Mouse (Mus musculus) forebrain, embryonic 16.5 days (tissue): ENCODE results near the gene Vsig10l. TPM values are rescaled to one million over a fixed set of nuclear protein-coding genes. Genes with fewer than 3 reads are reported as not detected.
A peak's percentile ranks its signal among the peaks of the same experiment; 100 is the strongest.

Experiments used
- ATAC-seq: fragments of 200-750 bp; cut with Nextera tagmentation; 2 replicates; pipeline ENCODE4 v1.8.0; 2017; ENCODE audit warnings: mild to moderate bottlenecking, moderate library complexity
- H3K27ac ChIP-seq: fragments of 300-500 bp; sonication (generic); 2 replicates; pipeline ENCODE4 v1.5.1; 2014; ENCODE audit warnings: low read length, control low read depth
- H3K27me3 ChIP-seq: fragments of 300-500 bp; sonication (generic); replicated peaks from 2 replicates; pipeline ENCODE4 v1.6.1; 2014; ENCODE audit warnings: low read length; ENCODE audit not compliant: control insufficient read depth, insufficient read depth
- H3K36me3 ChIP-seq: fragments of 300-500 bp; sonication (generic); 2 replicates; pipeline ENCODE4 v1.6.1; 2014; ENCODE audit not compliant: control insufficient read depth, insufficient read depth
- H3K4me1 ChIP-seq: fragments of 300-500 bp; sonication (generic); replicated peaks from 2 replicates; pipeline ENCODE4 v1.6.1; 2014; ENCODE audit warnings: low read length; ENCODE audit not compliant: control insufficient read depth, insufficient read depth
- H3K4me2 ChIP-seq: fragments of 300-500 bp; sonication (generic); 2 replicates; pipeline ENCODE4 v1.6.1; 2014; ENCODE audit warnings: mild to moderate bottlenecking, low read length, control low read depth
- H3K4me3 ChIP-seq: fragments of 300-500 bp; sonication (generic); replicated peaks from 2 replicates; pipeline ENCODE4 v1.5.1; 2014; ENCODE audit warnings: mild to moderate bottlenecking, low read length, control low read depth
- H3K9ac ChIP-seq: fragments of 300-500 bp; sonication (generic); replicated peaks from 2 replicates; pipeline ENCODE4 v1.6.1; 2014; ENCODE audit warnings: low read depth, low read length, control low read depth
- H3K9me3 ChIP-seq: fragments of 300-500 bp; sonication (generic); 2 replicates; pipeline ENCODE4 v1.6.1; 2016; ENCODE audit warnings: low read length; ENCODE audit not compliant: control insufficient read depth
- whole genome bisulfite sequencing: fragments of 180-500 bp; shearing (Covaris S2); extraction: QIAGEN DNeasy Blood & Tissue Kit; methylation state at CpG from one replicate; pipeline ENCODE4 v1.1.7; 2014; 5-methylcytosine and 5-hydroxymethylcytosine counted together
- microRNA-seq: library from miRNA; unstranded; fragments of <30 nt; microRNA quantifications from one replicate; pipeline ENCODE4, GENCODE M21; 2017
- polyA plus RNA-seq: library from polyadenylated mRNA; unstranded; fragments of >200 nt; fragmentation: Nextera tagmentation; extraction: Ambion mirVana; gene quantifications from 2 replicates; pipeline ENCODE4 v1.2.1, GENCODE M21; 2015

The Vsig10l gene
- polyA plus RNA-seq, 1 experiment from 2014 or later = 7.3 TPM

- no peaks in the 10 kb centered on the region for H3K9me3 ChIP-seq
- 0 out of 2 replicates have a peak, but pooled peaks cover 3% of the 10 kb centered on the region for H3K27me3 ChIP-seq
- peak overlapping the region; percentile 34 for H3K4me2 ChIP-seq
- no peaks in the 10 kb centered on the region; the same call in 1 of the 2 replicates for H3K4me1 ChIP-seq
- no peak overlapping the region for H3K27ac ChIP-seq
- no peak overlapping the region for H3K4me3 ChIP-seq
- 8% methylated on average over 21 of the region's 21 CpGs for WGBS
- no peak overlapping the region for H3K9ac ChIP-seq
- no peaks in the 10 kb centered on the region for H3K36me3 ChIP-seq
- peak; percentile 69 for ATAC-seq
Observed at GRCm38 (mm10) chr7:43495343-43496021, 32.5 kb downstream of the Vsig10l start.

DNA sequence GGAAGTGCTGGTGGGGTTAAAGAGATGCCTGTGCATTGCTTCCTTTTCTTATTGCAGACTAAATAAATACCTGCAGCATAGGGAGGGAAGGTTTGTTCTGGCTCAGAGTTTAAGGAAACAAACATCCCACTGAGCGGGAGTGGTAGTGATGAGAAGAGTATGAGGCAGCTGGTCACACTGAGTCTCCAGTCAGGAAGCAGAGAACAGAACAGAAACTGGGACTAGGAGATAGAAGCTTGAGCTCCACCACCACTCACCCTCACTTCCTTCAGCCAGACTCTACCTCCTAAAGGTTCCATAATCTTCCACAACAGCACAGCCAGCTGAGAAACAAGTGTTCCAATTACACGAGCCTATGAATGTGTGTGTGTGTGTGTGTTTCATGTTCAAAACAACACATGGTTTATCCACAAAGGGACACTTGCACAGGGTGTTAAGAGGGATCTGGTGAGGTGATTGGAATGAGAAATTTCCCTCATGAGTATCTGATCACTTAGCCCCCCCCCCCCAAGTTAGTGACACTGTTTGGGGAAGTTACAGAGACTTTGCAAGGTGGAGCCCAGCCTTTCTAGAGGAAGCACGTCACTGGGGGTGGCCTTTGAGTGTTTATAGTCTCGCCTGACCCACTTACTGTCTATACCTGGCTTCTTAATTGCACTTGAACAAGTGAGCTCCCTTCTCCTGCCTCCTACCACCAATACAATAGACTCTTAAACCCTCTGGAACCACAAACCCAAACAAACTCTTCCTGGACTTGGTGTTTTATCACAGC is 48.9 kb downstream of the Vsig10l start:
- no peaks in the 10 kb centered on the region for H3K27me3 ChIP-seq
- no peak overlapping the region for H3K9ac ChIP-seq
- no peak for ATAC-seq
- H3K27ac ChIP-seq = no peak overlapping the region
- H3K4me2 ChIP-seq = no peak overlapping the region
- no peaks in the 10 kb centered on the region for H3K36me3 ChIP-seq
- 56% methylated on average over 4 of the region's 4 CpGs for WGBS
- no peaks in the 10 kb centered on the region for H3K4me1 ChIP-seq
- no peaks in the 10 kb centered on the region for H3K9me3 ChIP-seq
- no peak overlapping the region for H3K4me3 ChIP-seq

- H3K36me3 ChIP-seq = no peaks in the 10 kb centered on the region
- no peak overlapping the region for H3K27ac ChIP-seq
- H3K9ac ChIP-seq = no peak overlapping the region
- no peaks in the 10 kb centered on the region for H3K9me3 ChIP-seq
- no peaks in the 10 kb centered on the region for H3K4me1 ChIP-seq
- H3K4me2 ChIP-seq = no peak overlapping the region
- no peak overlapping the region for H3K4me3 ChIP-seq
- no peaks in the 10 kb centered on the region for H3K27me3 ChIP-seq
- WGBS = 86% methylated on average over 4 of the region's 4 CpGs
- ATAC-seq = no peak
Observed at GRCm38 (mm10) chr7:43512519-43512918, 49.6 kb downstream of the Vsig10l start.

- no peaks in the 10 kb centered on the region for H3K36me3 ChIP-seq
- no peaks in the 10 kb centered on the region for H3K9me3 ChIP-seq
- no peak overlapping the region for H3K9ac ChIP-seq
- no peak overlapping the region for H3K27ac ChIP-seq
- H3K4me3 ChIP-seq = no peak overlapping the region
- no peak for ATAC-seq
- H3K4me2 ChIP-seq = no peak overlapping the region
- no peaks in the 10 kb centered on the region for H3K27me3 ChIP-seq
- WGBS = 89% methylated on average over 5 of the region's 5 CpGs
- no peaks in the 10 kb centered on the region for H3K4me1 ChIP-seq
Observed at GRCm38 (mm10) chr7:43515076-43515475, 52.1 kb downstream of the Vsig10l start.

DNA sequence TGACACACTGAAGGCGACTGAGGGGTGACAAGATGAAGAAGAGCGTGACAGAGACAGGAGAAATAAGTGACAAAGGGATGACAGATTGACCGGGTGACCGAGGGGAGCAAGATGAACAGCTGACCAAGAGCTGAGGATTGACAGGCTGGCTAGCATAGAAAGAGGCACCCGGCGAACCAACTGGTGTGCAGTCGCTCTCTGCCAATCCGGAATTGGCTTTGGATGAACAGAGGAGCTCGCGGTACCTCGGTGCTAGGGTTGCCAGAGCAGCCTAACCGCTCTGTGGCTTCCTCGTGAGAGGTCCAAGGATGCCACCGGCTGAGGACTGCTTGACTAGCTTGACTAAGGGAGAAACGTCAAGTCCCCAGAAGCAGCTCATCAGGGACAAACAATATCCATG is 55.4 kb downstream of the Vsig10l start:
- no peak for ATAC-seq
- Histone ChIP-seq H3K9me3 (no peaks in the 10 kb centered on the region), H3K9ac (no peak overlapping the region), H3K36me3 (no peaks in the 10 kb centered on the region), H3K4me3 (no peak overlapping the region), H3K27ac (no peak overlapping the region), H3K4me1 (no peaks in the 10 kb centered on the region), H3K27me3 (no peaks in the 10 kb centered on the region), H3K4me2 (no peak overlapping the region)
- 75% methylated on average over 15 of the region's 15 CpGs for WGBS

Small RNAs within 50 kb of the gene (microRNA-seq; reads per million reads assigned to microRNA genes)
- not detected for gene Mir7051

Other genes starting within 250 kb of the Vsig10l start
- gene Zfp715, start 149.9 kb upstream of the Vsig10l start, polyA plus RNA-seq = 22.0 and 22.5 TPM in 2 replicates
- 0.22 TPM in 1 of 2 replicates, not detected in the other for gene Siglecf, start 111.8 kb upstream of the Vsig10l start, polyA plus RNA-seq
- gene Siglecg, start 54.9 kb upstream of the Vsig10l start, polyA plus RNA-seq = not detected in 2 replicates
- not detected in 2 replicates for gene Lim2, start 35.5 kb upstream of the Vsig10l start, polyA plus RNA-seq
- gene Nkg7, start 26.1 kb upstream of the Vsig10l start, polyA plus RNA-seq = not detected in 2 replicates
- gene Cldnd2, start 22.4 kb upstream of the Vsig10l start, polyA plus RNA-seq = not detected in 2 replicates
- 123 and 127 TPM in 2 replicates for gene Etfb, start 19.1 kb upstream of the Vsig10l start, polyA plus RNA-seq
- 0.42 TPM in 1 of 2 replicates, not detected in the other for gene Gm45233, start 19.0 kb upstream of the Vsig10l start, polyA plus RNA-seq
- 4.3 and 4.5 TPM in 2 replicates for gene Iglon5, start 26.9 kb downstream of the Vsig10l start, polyA plus RNA-seq
- not detected in 2 replicates for gene 4931406B18Rik, start 42.8 kb downstream of the Vsig10l start, polyA plus RNA-seq
- 0.92 and 1.9 TPM in 2 replicates for gene Cd33, start 81.3 kb downstream of the Vsig10l start, polyA plus RNA-seq
- gene Zfp658, start 99.1 kb downstream of the Vsig10l start, polyA plus RNA-seq = 12.5 TPM in 2 replicates
- 18.5 and 20.9 TPM in 2 replicates for gene Zfp719, start 116.5 kb downstream of the Vsig10l start, polyA plus RNA-seq
- gene Zfp819, start 144.0 kb downstream of the Vsig10l start, polyA plus RNA-seq = 0.23 and 0.26 TPM in 2 replicates
- not detected in 2 replicates for gene Ceacam18, start 171.6 kb downstream of the Vsig10l start, polyA plus RNA-seq
- 0.12 and 0.29 TPM in 2 replicates for gene Siglece, start 197.0 kb downstream of the Vsig10l start, polyA plus RNA-seq
- gene Ctu1, start 208.9 kb downstream of the Vsig10l start, polyA plus RNA-seq = 29.3 and 31.9 TPM in 2 replicates
- gene Klk14, start 227.3 kb downstream of the Vsig10l start, polyA plus RNA-seq = not detected in 2 replicates
- not detected in 2 replicates for gene Klk13, start 249.4 kb downstream of the Vsig10l start, polyA plus RNA-seq